Mouse (Mus musculus) lung, postnatal 0 days (tissue): ENCODE data around the gene Stub1.

Source experiments
- CTCF ChIP-seq: IDR thresholded peaks from 2 replicates; pipeline ENCODE4 v1.5.1; 2016; ENCODE audit warnings: antibody characterized with exemption, mild to moderate bottlenecking
- EP300 ChIP-seq: IDR thresholded peaks from 2 replicates; pipeline ENCODE4 v1.6.1; 2016; ENCODE audit warnings: antibody characterized with exemption, mild to moderate bottlenecking, control low read depth

GRCm38 (mm10) chr17:25837076-25837410 lies 3.8 kb upstream of the Stub1 start, which contains the start of gene Rhbdl1:
- no peak for TF ChIP-seq CTCF
- TF ChIP-seq EP300, result no peak
